18 mouse cellular contexts compared by ENCODE assay signal in the genomic region with DNA sequence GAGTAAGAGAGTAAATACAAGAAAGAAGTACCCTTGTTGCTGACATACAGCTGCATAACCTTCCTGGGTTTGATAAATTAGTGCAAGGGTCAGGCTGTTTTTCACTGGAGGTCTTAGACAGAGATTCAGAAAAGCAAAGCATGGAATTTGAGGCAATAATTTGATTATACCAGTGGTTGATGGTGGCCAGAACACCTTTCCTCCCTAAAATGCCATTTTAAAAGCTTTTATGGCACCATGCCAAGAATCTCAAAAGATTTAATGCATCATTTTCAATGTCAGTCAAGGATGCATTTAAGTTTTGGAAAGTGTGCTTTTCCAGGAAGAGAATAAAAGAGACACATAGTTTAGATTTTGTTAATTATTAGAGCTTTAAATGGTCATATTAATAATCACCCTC.
"Had no signal": no experiment of that assay in that cellular context is flagged by ENCODE, and none has a peak within 500 bp of the region (broad histone marks: within the 10 kb centered on the region; RNA-seq: fewer than 3 reads in every experiment).

No protein-coding gene starts in this region.

- H3K9me3 ChIP-seq: limb, embryonic 10.5 days; limb, embryonic 13.5 days; liver, embryonic 12.5 days; liver, embryonic 15.5 days; midbrain, embryonic 10.5 days; midbrain, embryonic 13.5 days; neural tube, embryonic 12.5 days; neural tube, embryonic 15.5 days; stomach, embryonic 15.5 days had no signal

- H3K4me2 ChIP-seq: limb, embryonic 13.5 days; liver, embryonic 12.5 days; liver, embryonic 15.5 days; midbrain, embryonic 13.5 days; neural tube, embryonic 12.5 days; neural tube, embryonic 15.5 days; stomach, embryonic 15.5 days had no signal

- ATAC-seq: liver, embryonic 12.5 days; midbrain, embryonic 13.5 days had no signal

- H3K27ac ChIP-seq: limb, embryonic 10.5 days; limb, embryonic 13.5 days; liver, embryonic 12.5 days; liver, embryonic 15.5 days; macrophage; midbrain, embryonic 10.5 days; midbrain, embryonic 13.5 days; neural tube, embryonic 12.5 days; neural tube, embryonic 15.5 days; stomach, embryonic 15.5 days had no signal

- H3K4me1 ChIP-seq: limb, embryonic 10.5 days; limb, embryonic 13.5 days; liver, embryonic 12.5 days; liver, embryonic 15.5 days; midbrain, embryonic 10.5 days; midbrain, embryonic 13.5 days; neural tube, embryonic 12.5 days; neural tube, embryonic 15.5 days; stomach, embryonic 15.5 days had no signal

- H3K9ac ChIP-seq: limb, embryonic 13.5 days; liver, embryonic 12.5 days; liver, embryonic 15.5 days; midbrain, embryonic 13.5 days; neural tube, embryonic 12.5 days; neural tube, embryonic 15.5 days; stomach, embryonic 15.5 days had no signal

- H3K4me3 ChIP-seq: limb, embryonic 10.5 days; limb, embryonic 13.5 days; liver, embryonic 12.5 days; liver, embryonic 15.5 days; midbrain, embryonic 10.5 days; midbrain, embryonic 13.5 days; neural tube, embryonic 12.5 days; neural tube, embryonic 15.5 days; stomach, embryonic 15.5 days had no signal

- H3K36me3 ChIP-seq: limb, embryonic 10.5 days; limb, embryonic 13.5 days; liver, embryonic 12.5 days; liver, embryonic 15.5 days; midbrain, embryonic 10.5 days; midbrain, embryonic 13.5 days; neural tube, embryonic 12.5 days; neural tube, embryonic 15.5 days; stomach, embryonic 15.5 days had no signal

- DNase-seq: kidney, adult 8-10 months; kidney, postnatal 4 days; liver; lung, adult 18-20 months; lung, postnatal 14 days; right cerebral cortex, postnatal 25 days; spleen, adult 18-20 months; thymus, postnatal 25 days had no signal

- H3K27me3 ChIP-seq: limb, embryonic 13.5 days; liver, embryonic 12.5 days; liver, embryonic 15.5 days; midbrain, embryonic 13.5 days; neural tube, embryonic 12.5 days; neural tube, embryonic 15.5 days; stomach, embryonic 15.5 days had no signal
